Mouse (Mus musculus): ENCODE measurements around the gene Hadhb.

Hadhb gene

GRCm38 (mm10) chr5:30127921-30128597 is 27.0 kb upstream of the Hadhb start:
- DNase-seq (ENCODE audit: low read depth, low spot score): no peak

GRCm38 (mm10) chr5:30128680-30129079 is 26.4 kb upstream of the Hadhb start:
- no peak for DNase-seq (ENCODE audit: low read depth, low spot score)

GRCm38 (mm10) chr5:30131246-30131645 is 23.8 kb upstream of the Hadhb start:
- DNase-seq (ENCODE audit: low read depth, low spot score): no peak

- no peak for DNase-seq (ENCODE audit: low read depth, low spot score)
These were observed 22.9 kb upstream of the Hadhb start for GRCm38 (mm10) chr5:30132173-30132572.

- no peak for DNase-seq (ENCODE audit: low read depth, low spot score)
These were observed 19.3 kb upstream of the Hadhb start for GRCm38 (mm10) chr5:30135711-30136231.

GRCm38 (mm10) chr5:30137271-30137670 is 17.8 kb upstream of the Hadhb start:
- no peak for DNase-seq (ENCODE audit: low read depth, low spot score)

GRCm38 (mm10) chr5:30138193-30138592 is 16.9 kb upstream of the Hadhb start:
- no peak for DNase-seq (ENCODE audit: low read depth, low spot score)

GRCm38 (mm10) chr5:30146526-30146925 is 8.5 kb upstream of the Hadhb start:
- DNase-seq (ENCODE audit: low read depth, low spot score): no peak

GRCm38 (mm10) chr5:30148133-30148920 is 6.7 kb upstream of the Hadhb start:
- no peak for DNase-seq (ENCODE audit: low read depth, low spot score)

- no peak for DNase-seq (ENCODE audit: low read depth, low spot score)
These were observed 3.0 kb upstream of the Hadhb start for GRCm38 (mm10) chr5:30152007-30152406.

- no peak for DNase-seq (ENCODE audit: low read depth, low spot score)
These were observed 2.6 kb upstream of the Hadhb start for GRCm38 (mm10) chr5:30152413-30152812.

- DNase-seq (ENCODE audit: low read depth, low spot score): no peak
These were observed 1.8 kb upstream of the Hadhb start for GRCm38 (mm10) chr5:30153222-30153621.

- DNase-seq (ENCODE audit: low read depth, low spot score): peak; percentile 22
These were observed 1.0 kb upstream of the Hadhb start for GRCm38 (mm10) chr5:30154013-30154412.

GRCm38 (mm10) chr5:30155395-30155792 is 346 bp downstream of the Hadhb start:
- no peak for DNase-seq (ENCODE audit: low read depth, low spot score)

GRCm38 (mm10) chr5:30155821-30156629 is 977 bp downstream of the Hadhb start:
- DNase-seq (ENCODE audit: low read depth, low spot score): no peak

GRCm38 (mm10) chr5:30159601-30160000 is 4.6 kb downstream of the Hadhb start:
- DNase-seq (ENCODE audit: low read depth, low spot score): no peak

GRCm38 (mm10) chr5:30161836-30162235 is 6.8 kb downstream of the Hadhb start:
- DNase-seq (ENCODE audit: low read depth, low spot score): no peak

- no peak for DNase-seq (ENCODE audit: low read depth, low spot score)
These were observed 7.3 kb downstream of the Hadhb start for GRCm38 (mm10) chr5:30162339-30162738.

- no peak for DNase-seq (ENCODE audit: low read depth, low spot score)
These were observed 10.3 kb downstream of the Hadhb start for GRCm38 (mm10) chr5:30165234-30165946.

GRCm38 (mm10) chr5:30170303-30170940 is 15.4 kb downstream of the Hadhb start:
- DNase-seq (ENCODE audit: low read depth, low spot score): no peak

- DNase-seq (ENCODE audit: low read depth, low spot score): no peak
These were observed 17.1 kb downstream of the Hadhb start for GRCm38 (mm10) chr5:30172115-30172514.

Data from ES-CJ7 (cell line).